Mouse (Mus musculus) ES-E14 (cell line): ENCODE measurements around the gene Fam181a.

Experiments used
- HCFC1 ChIP-seq: IDR thresholded peaks from 2 replicates; pipeline ENCODE4 v1.6.1; 2012; ENCODE audit warnings: low read length, inconsistent platforms, borderline replicate concordance; ENCODE audit not compliant: insufficient read depth
- MAFK ChIP-seq: IDR thresholded peaks from 2 replicates; pipeline ENCODE4 v1.6.1; 2014; ENCODE audit warnings: mild to moderate bottlenecking, low read depth, low read length, inconsistent platforms; ENCODE audit not compliant: insufficient read depth

DNA sequence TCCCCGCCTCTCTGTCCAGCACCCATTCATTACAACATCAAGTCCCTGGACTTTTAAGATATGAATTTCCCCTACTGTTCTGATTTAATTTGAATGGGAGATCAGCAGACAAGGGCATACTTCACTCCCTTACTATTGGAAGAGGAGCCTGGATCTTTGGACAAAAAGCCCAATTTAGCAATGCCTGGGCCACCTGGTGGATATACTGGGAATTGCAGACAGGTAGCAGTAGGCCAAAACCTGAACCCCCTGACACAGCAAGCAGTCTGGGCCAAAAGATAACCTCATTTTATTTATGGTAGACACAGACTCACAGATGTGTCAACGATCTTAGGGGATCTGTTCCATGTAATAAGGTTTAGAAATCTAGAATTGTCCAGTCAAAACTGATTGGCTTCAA, 9.1 kb upstream of the Fam181a start:
- TF ChIP-seq HCFC1 (no peak), MAFK (no peak)
